Mouse (Mus musculus) kidney, embryonic 14.5 days (tissue): ENCODE measurements around the gene Snrpa1. TPM values are rescaled to one million over a fixed set of nuclear protein-coding genes. Genes with fewer than 3 reads are reported as not detected.
"Not testable (repeated sequence)": the region's sequence is repeated elsewhere in the genome, so short reads cannot be mapped to it uniquely, and the experiment has no call there.

Experiments used
- ATAC-seq: fragments of 200-750 bp; cut with Nextera tagmentation; 2 replicates; pipeline ENCODE4 v1.8.0; 2017; ENCODE audit warnings: moderate number of reproducible peaks, mild to moderate bottlenecking, moderate TSS enrichment, moderate library complexity; ENCODE audit not compliant: low FRiP score, low TSS enrichment
- H3K27ac ChIP-seq: fragments of 300-500 bp; sonication (generic); 2 replicates; pipeline ENCODE4 v1.5.1; 2014; ENCODE audit warnings: low read depth, mild to moderate bottlenecking, low read length, moderate library complexity, mixed read lengths
- H3K27me3 ChIP-seq: fragments of 300-500 bp; sonication (generic); 2 replicates; pipeline ENCODE4 v1.6.1; 2014; ENCODE audit warnings: mild to moderate bottlenecking, low read length; ENCODE audit not compliant: control insufficient read depth, insufficient read depth
- H3K36me3 ChIP-seq: fragments of 300-500 bp; sonication (generic); 2 replicates; pipeline ENCODE4 v1.6.1; 2014; ENCODE audit warnings: low read length, mixed read lengths; ENCODE audit not compliant: control insufficient read depth, insufficient read depth
- H3K4me1 ChIP-seq: fragments of 300-500 bp; sonication (generic); 2 replicates; pipeline ENCODE4 v1.6.1; 2014; ENCODE audit warnings: low read length, mixed read lengths; ENCODE audit not compliant: control insufficient read depth, insufficient read depth
- H3K4me2 ChIP-seq: fragments of 300-500 bp; sonication (generic); replicated peaks from 2 replicates; pipeline ENCODE4 v1.6.1; 2014; ENCODE audit warnings: low read depth, mild to moderate bottlenecking, low read length
- H3K4me3 ChIP-seq: fragments of 300-500 bp; sonication (generic); 2 replicates; pipeline ENCODE4 v1.5.1; 2014; ENCODE audit warnings: mild to moderate bottlenecking, low read length
- H3K9ac ChIP-seq: fragments of 300-500 bp; sonication (generic); 2 replicates; pipeline ENCODE4 v1.6.1; 2014; ENCODE audit warnings: low read depth, mild to moderate bottlenecking, low read length, moderate library complexity
- H3K9me3 ChIP-seq: fragments of 300-500 bp; sonication (generic); 2 replicates; pipeline ENCODE4 v1.6.1; 2016; ENCODE audit warnings: low read length; ENCODE audit not compliant: control insufficient read depth
- WGBS: fragments of 180-500 bp; shearing (Covaris S2); extraction: QIAGEN DNeasy Blood & Tissue Kit; methylation state at CpG from one replicate; pipeline ENCODE4 v1.1.7; 2014; 5-methylcytosine and 5-hydroxymethylcytosine counted together
- polyA plus RNA-seq: library from polyadenylated mRNA; unstranded; fragments of >200 nt; fragmentation: Nextera tagmentation; extraction: Ambion mirVana; gene quantifications from 2 replicates; pipeline ENCODE4 v1.2.1, GENCODE M21; 2014

The Snrpa1 gene
- polyA plus RNA-seq, 1 experiment from 2014 or later: 201 TPM

- ATAC-seq: no peak
- Histone ChIP-seq H3K27me3 (no peaks in the 10 kb centered on the region), H3K4me1 (peaks cover 5% of the 10 kb centered on the region; the same call in 1 of the 2 replicates), H3K9me3 (no peaks in the 10 kb centered on the region), H3K4me2 (no peak within 1 kb of the TSS), H3K27ac (no peak within 1 kb of the TSS), H3K36me3 (no peaks in the 10 kb centered on the region), H3K4me3 (no peak within 1 kb of the TSS), H3K9ac (no peak within 1 kb of the TSS)
- WGBS: 73% methylated on average over 10 of the region's 10 CpGs
Observed at GRCm38 (mm10) chr7:66043552-66044459, 15.0 kb upstream of the Snrpa1 start, which contains the start of gene Gm45213. Gm45213 (plus strand) TSS chr7:66043602.

DNA sequence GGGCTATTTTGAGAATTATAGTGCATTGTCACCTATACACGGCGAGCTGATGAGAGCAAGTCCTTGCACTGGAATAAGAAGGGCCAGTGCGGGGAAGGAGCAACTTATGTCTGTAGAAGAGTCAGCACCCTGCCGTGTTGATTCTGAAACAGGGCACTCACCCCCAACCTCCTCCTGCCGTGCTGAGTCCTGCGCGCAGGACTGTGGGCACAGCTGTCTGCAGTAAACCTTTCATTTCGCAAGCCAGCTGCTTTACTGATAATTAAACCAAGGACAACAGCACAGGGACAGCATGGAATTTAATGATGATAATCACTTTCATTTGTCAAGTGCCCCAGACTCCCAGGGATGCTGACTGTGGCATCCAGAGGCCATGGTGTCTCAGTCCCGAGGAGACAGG lies 14.2 kb upstream of the Snrpa1 start:
- peaks cover 5% of the 10 kb centered on the region; the same call in 1 of the 2 replicates for H3K4me1 ChIP-seq

GRCm38 (mm10) chr7:66046921-66047918 lies 11.6 kb upstream of the Snrpa1 start:
- Histone ChIP-seq H3K4me2 (no peak overlapping the region), H3K9me3 (no peaks in the 10 kb centered on the region), H3K36me3 (no peaks in the 10 kb centered on the region), H3K4me1 (peaks cover 5% of the 10 kb centered on the region; the same call in 1 of the 2 replicates), H3K9ac (peak overlapping the region; percentile 34; the same call in 1 of the 2 replicates), H3K27ac (no peak overlapping the region), H3K4me3 (no peak overlapping the region), H3K27me3 (no peaks in the 10 kb centered on the region)
- WGBS: 53% methylated on average over 17 of the region's 17 CpGs
- ATAC-seq: no peak

More for the DNA sequence above, 14.2 kb upstream of the Snrpa1 start:
- H3K9ac ChIP-seq: no peak overlapping the region
- no peak overlapping the region for H3K4me3 ChIP-seq
- no peak; the same call in 1 of the 2 replicates for ATAC-seq
- WGBS: 31% methylated on average over 9 of the region's 9 CpGs
- no peaks in the 10 kb centered on the region for H3K9me3 ChIP-seq
- H3K27ac ChIP-seq: no peak overlapping the region
- no peaks in the 10 kb centered on the region for H3K36me3 ChIP-seq
- no peaks in the 10 kb centered on the region for H3K27me3 ChIP-seq
- no peak overlapping the region for H3K4me2 ChIP-seq

- H3K4me2 ChIP-seq: no peak overlapping the region
- H3K27ac ChIP-seq: no peak overlapping the region
- no peaks in the 10 kb centered on the region for H3K27me3 ChIP-seq
- no peaks in the 10 kb centered on the region for H3K36me3 ChIP-seq
- no peak for ATAC-seq
- no peak overlapping the region for H3K9ac ChIP-seq
- WGBS: 68% methylated on average over 4 of the region's 4 CpGs
- H3K4me3 ChIP-seq: no peak overlapping the region
- no peaks in the 10 kb centered on the region for H3K9me3 ChIP-seq
- peaks cover 5% of the 10 kb centered on the region; the same call in 1 of the 2 replicates for H3K4me1 ChIP-seq
Observed at GRCm38 (mm10) chr7:66047975-66048374, 10.8 kb upstream of the Snrpa1 start.

GRCm38 (mm10) chr7:66048446-66049230 lies 10.2 kb upstream of the Snrpa1 start:
- Histone ChIP-seq H3K27ac (no peak overlapping the region), H3K9ac (no peak overlapping the region), H3K9me3 (no peaks in the 10 kb centered on the region), H3K4me2 (no peak overlapping the region), H3K4me3 (no peak overlapping the region), H3K27me3 (no peaks in the 10 kb centered on the region), H3K4me1 (peaks cover 5% of the 10 kb centered on the region; the same call in 1 of the 2 replicates), H3K36me3 (no peaks in the 10 kb centered on the region)
- 87% methylated on average over 12 of the region's 12 CpGs for WGBS
- ATAC-seq: no peak

GRCm38 (mm10) chr7:66053946-66054483 lies 4.8 kb upstream of the Snrpa1 start:
- H3K9me3 ChIP-seq: no peaks in the 10 kb centered on the region
- H3K27me3 ChIP-seq: no peaks in the 10 kb centered on the region
- no peak overlapping the region for H3K4me2 ChIP-seq
- no peaks in the 10 kb centered on the region for H3K4me1 ChIP-seq
- no peak overlapping the region for H3K4me3 ChIP-seq
- no peak overlapping the region for H3K27ac ChIP-seq
- H3K9ac ChIP-seq: no peak overlapping the region
- H3K36me3 ChIP-seq: no peaks in the 10 kb centered on the region
- WGBS: 89% methylated on average over 4 of the region's 4 CpGs
- no peak for ATAC-seq

GRCm38 (mm10) chr7:66055356-66055755 lies 3.4 kb upstream of the Snrpa1 start:
- not testable (repeated sequence) for H3K4me2 ChIP-seq, H3K4me1 ChIP-seq, H3K4me3 ChIP-seq, ATAC-seq, H3K9me3 ChIP-seq, H3K27ac ChIP-seq, H3K9ac ChIP-seq, H3K27me3 ChIP-seq, H3K36me3 ChIP-seq
- 14% methylated on average over 2 of the region's 2 CpGs for WGBS
